Mouse (Mus musculus): Measurements from ENCODE around the gene 1810024B03Rik. TPM values are rescaled to one million over a fixed set of nuclear protein-coding genes. Genes with fewer than 3 reads are reported as not detected.
A peak's percentile ranks its signal among the peaks of the same experiment; 100 is the strongest.

1810024B03Rik gene
- polyA plus RNA-seq, 1 experiment from 2014 or later, result 1.6 TPM

DNA sequence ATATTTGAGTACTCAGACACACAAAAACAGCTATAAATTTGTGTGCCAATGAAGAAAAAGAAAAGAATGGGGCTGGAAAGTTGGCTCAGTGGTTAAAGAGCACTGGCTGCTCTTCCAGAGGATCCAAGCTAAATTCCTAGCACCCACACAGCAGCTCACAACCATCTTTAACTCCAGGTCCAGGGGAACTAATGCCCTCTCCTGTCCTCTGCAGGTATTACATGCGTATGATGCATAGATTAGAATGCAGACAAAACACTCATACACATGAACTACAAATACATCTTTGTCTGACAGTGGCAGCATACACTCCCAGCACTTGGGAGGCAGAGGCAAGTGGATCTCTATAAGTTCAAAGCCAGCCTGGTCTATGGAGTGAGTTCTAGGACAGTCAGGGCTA is 68.5 kb downstream of the 1810024B03Rik start:
- WGBS, result 98% methylated on average over 1 of the region's 1 CpGs

DNA sequence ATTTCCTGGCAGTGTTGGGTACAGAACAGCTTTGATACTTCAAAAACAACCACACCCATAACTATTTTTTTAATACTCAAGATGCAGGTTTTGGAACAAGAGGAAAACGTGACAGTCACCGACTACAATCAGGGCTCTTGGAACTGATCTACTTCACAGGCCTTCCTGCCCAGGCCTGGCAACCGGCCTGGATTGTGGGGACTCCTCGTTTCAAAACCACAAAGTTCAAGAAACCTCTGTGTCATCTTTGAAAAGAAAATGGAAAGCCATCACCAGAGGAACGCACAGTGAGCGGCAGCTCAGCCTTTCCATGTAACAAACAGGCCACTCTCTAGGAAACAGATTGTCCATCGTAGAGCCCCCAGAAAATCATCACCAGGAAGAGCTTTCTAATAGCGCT is 69.0 kb downstream of the 1810024B03Rik start:
- ATAC-seq (ENCODE audit: low FRiP score, low TSS enrichment), result no peak
- Histone ChIP-seq H3K36me3 (ENCODE audit: insufficient read depth, low read length) (peaks cover 20% of the 10 kb centered on the region), H3K9me3 (ENCODE audit: low read length) (no peaks in the 10 kb centered on the region), H3K9ac (replicated peaks; ENCODE audit: low read length) (no peak overlapping the region), H3K27me3 (ENCODE audit: insufficient read depth, low read length) (no peaks in the 10 kb centered on the region), H3K4me3 (ENCODE audit: low read length) (no peak overlapping the region), H3K27ac (ENCODE audit: low read length) (no peak overlapping the region), H3K4me2 (replicated peaks; ENCODE audit: low read depth, low read length) (no peak overlapping the region), H3K4me1 (ENCODE audit: insufficient read depth, low read length) (peaks cover 35% of the 10 kb centered on the region)
- WGBS, result 92% methylated on average over 8 of the region's 8 CpGs

More for the DNA sequence above, 68.5 kb downstream of the 1810024B03Rik start:
- Histone ChIP-seq H3K4me3 (ENCODE audit: low read length) (no peak overlapping the region), H3K27me3 (ENCODE audit: insufficient read depth, low read length) (no peaks in the 10 kb centered on the region), H3K9me3 (ENCODE audit: low read length) (no peaks in the 10 kb centered on the region), H3K36me3 (ENCODE audit: insufficient read depth, low read length) (peaks cover 20% of the 10 kb centered on the region), H3K4me1 (ENCODE audit: insufficient read depth, low read length) (peaks cover 30% of the 10 kb centered on the region), H3K27ac (ENCODE audit: low read length) (no peak overlapping the region), H3K4me2 (replicated peaks; ENCODE audit: low read depth, low read length) (no peak overlapping the region), H3K9ac (replicated peaks; ENCODE audit: low read length) (no peak overlapping the region)
- no peak for ATAC-seq (ENCODE audit: low FRiP score, low TSS enrichment)

DNA sequence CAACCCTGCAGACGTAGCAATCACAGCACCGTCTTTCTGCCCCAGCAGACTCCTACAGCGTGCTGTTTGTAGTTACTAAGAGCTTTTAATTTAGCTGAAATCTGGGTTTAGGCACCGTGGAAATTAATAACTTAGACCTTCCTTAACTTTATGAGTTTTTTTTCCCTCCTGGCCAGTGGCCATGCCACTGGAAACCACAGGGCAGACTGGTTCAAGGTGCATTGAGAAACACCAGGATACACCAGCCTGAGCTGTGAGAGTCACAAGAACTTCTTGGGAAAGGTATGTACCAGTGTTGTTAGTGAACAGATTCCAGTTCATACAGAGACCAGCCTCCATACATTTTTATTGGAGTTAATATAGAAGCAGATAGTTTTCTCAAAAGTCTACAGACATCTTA is 69.6 kb downstream of the 1810024B03Rik start:
- Histone ChIP-seq H3K4me3 (ENCODE audit: low read length) (no peak overlapping the region), H3K36me3 (ENCODE audit: insufficient read depth, low read length) (peaks cover 20% of the 10 kb centered on the region), H3K27ac (ENCODE audit: low read length) (0 out of 2 replicates have a peak overlapping the region, but pooled peaks have one; percentile 17), H3K9ac (replicated peaks; ENCODE audit: low read length) (no peak overlapping the region), H3K4me1 (ENCODE audit: insufficient read depth, low read length) (peaks cover 33% of the 10 kb centered on the region), H3K4me2 (replicated peaks; ENCODE audit: low read depth, low read length) (no peak overlapping the region), H3K27me3 (ENCODE audit: insufficient read depth, low read length) (no peaks in the 10 kb centered on the region), H3K9me3 (ENCODE audit: low read length) (no peaks in the 10 kb centered on the region)
- ATAC-seq (ENCODE audit: low FRiP score, low TSS enrichment), result no peak
- 79% methylated on average over 4 of the region's 4 CpGs for WGBS

GRCm38 (mm10) chr2:127137838-127138420 is 70.2 kb downstream of the 1810024B03Rik start:
- H3K27ac ChIP-seq (ENCODE audit: low read length), result 0 out of 2 replicates have a peak overlapping the region, but pooled peaks have one; percentile 17
- ATAC-seq (ENCODE audit: low FRiP score, low TSS enrichment), result no peak

GRCm38 (mm10) chr2:127136979-127137378 is 71.1 kb downstream of the 1810024B03Rik start:
- Histone ChIP-seq H3K36me3 (ENCODE audit: insufficient read depth, low read length) (peaks cover 20% of the 10 kb centered on the region), H3K9me3 (ENCODE audit: low read length) (no peaks in the 10 kb centered on the region), H3K9ac (replicated peaks; ENCODE audit: low read length) (peak overlapping the region; percentile 41; the same call in 1 of the 2 replicates), H3K27ac (ENCODE audit: low read length) (peak overlapping the region; percentile 77), H3K27me3 (ENCODE audit: insufficient read depth, low read length) (no peaks in the 10 kb centered on the region), H3K4me1 (ENCODE audit: insufficient read depth, low read length) (peaks cover 37% of the 10 kb centered on the region), H3K4me3 (ENCODE audit: low read length) (no peak overlapping the region), H3K4me2 (replicated peaks; ENCODE audit: low read depth, low read length) (peak overlapping the region; percentile 3)
- ATAC-seq (ENCODE audit: low FRiP score, low TSS enrichment), result peak; percentile 28; the same call in 1 of the 2 replicates
- WGBS, result 10% methylated on average over 5 of the region's 5 CpGs

More at GRCm38 (mm10) chr2:127137838-127138420, 70.2 kb downstream of the 1810024B03Rik start:
- 77% methylated on average over 10 of the region's 10 CpGs for WGBS
- no peak overlapping the region for H3K9ac ChIP-seq (replicated peaks; ENCODE audit: low read length)
- no peaks in the 10 kb centered on the region for H3K27me3 ChIP-seq (ENCODE audit: insufficient read depth, low read length)
- H3K4me3 ChIP-seq (ENCODE audit: low read length), result no peak overlapping the region
- peaks cover 20% of the 10 kb centered on the region for H3K36me3 ChIP-seq (ENCODE audit: insufficient read depth, low read length)
- peaks cover 35% of the 10 kb centered on the region for H3K4me1 ChIP-seq (ENCODE audit: insufficient read depth, low read length)
- H3K9me3 ChIP-seq (ENCODE audit: low read length), result no peaks in the 10 kb centered on the region
- H3K4me2 ChIP-seq (replicated peaks; ENCODE audit: low read depth, low read length), result no peak overlapping the region

Other genes starting within 250 kb of the 1810024B03Rik start
- gene Ap4e1, start 199.6 kb downstream of the 1810024B03Rik start, polyA plus RNA-seq (2015; fragmentation: Nextera tagmentation; extraction: Ambion mirVana), result 10.0 and 11.6 TPM in 2 replicates
- 47.4 and 51.5 TPM in 2 replicates for gene Blvra, start 137.6 kb downstream of the 1810024B03Rik start, polyA plus RNA-seq (2015; fragmentation: Nextera tagmentation; extraction: Ambion mirVana)
- 91.5 and 96.6 TPM in 2 replicates for gene Ncaph, start 74.3 kb downstream of the 1810024B03Rik start, polyA plus RNA-seq (2015; fragmentation: Nextera tagmentation; extraction: Ambion mirVana)
- gene Itpripl1, start 64.8 kb downstream of the 1810024B03Rik start, polyA plus RNA-seq (2015; fragmentation: Nextera tagmentation; extraction: Ambion mirVana), result 24.0 and 27.1 TPM in 2 replicates
- 67.2 and 70.5 TPM in 2 replicates for gene Snrnp200, start 106 bp upstream of the 1810024B03Rik start, polyA plus RNA-seq (2015; fragmentation: Nextera tagmentation; extraction: Ambion mirVana)
- gene Ciao1, start 39.5 kb upstream of the 1810024B03Rik start, polyA plus RNA-seq (2015; fragmentation: Nextera tagmentation; extraction: Ambion mirVana), result 74.2 and 81.7 TPM in 2 replicates
- gene Tmem127, start 39.6 kb upstream of the 1810024B03Rik start, polyA plus RNA-seq (2015; fragmentation: Nextera tagmentation; extraction: Ambion mirVana), result 29.0 and 29.5 TPM in 2 replicates
- 76.1 and 84.9 TPM in 2 replicates for gene Stard7, start 61.9 kb upstream of the 1810024B03Rik start, polyA plus RNA-seq (2015; fragmentation: Nextera tagmentation; extraction: Ambion mirVana)
- gene Dusp2, start 127.9 kb upstream of the 1810024B03Rik start, polyA plus RNA-seq (2015; fragmentation: Nextera tagmentation; extraction: Ambion mirVana), result 7.8 and 8.3 TPM in 2 replicates
- not detected in 2 replicates for gene Astl, start 130.4 kb upstream of the 1810024B03Rik start, polyA plus RNA-seq (2015; fragmentation: Nextera tagmentation; extraction: Ambion mirVana)
- 7.2 and 7.8 TPM in 2 replicates for gene Adra2b, start 154.9 kb upstream of the 1810024B03Rik start, polyA plus RNA-seq (2015; fragmentation: Nextera tagmentation; extraction: Ambion mirVana)
- gene Gpat2, start 216.9 kb upstream of the 1810024B03Rik start, polyA plus RNA-seq (2015; fragmentation: Nextera tagmentation; extraction: Ambion mirVana), result 0.22 and 0.40 TPM in 2 replicates
- gene Fahd2a, start 236.3 kb upstream of the 1810024B03Rik start, polyA plus RNA-seq (2015; fragmentation: Nextera tagmentation; extraction: Ambion mirVana), result 37.0 and 39.0 TPM in 2 replicates

Data from kidney, embryonic 16.5 days (tissue).